29 mouse cellular contexts compared by ENCODE assay signal in genomic region chr2:137138063-137138462, GRCm38 (mm10). TPM values are rescaled to one million over a fixed set of nuclear protein-coding genes. Genes with fewer than 3 reads are reported as not detected.
"Had no signal": no experiment of that assay in that cellular context is flagged by ENCODE, and none has a peak within 500 bp of the region (broad histone marks: within the 10 kb centered on the region; RNA-seq: fewer than 3 reads in every experiment).

No protein-coding gene starts in this region.

- H3K27me3 ChIP-seq: embryonic facial prominence, embryonic 12.5 days; embryonic facial prominence, embryonic 13.5 days; embryonic facial prominence, embryonic 15.5 days; forebrain, embryonic 12.5 days; forebrain, embryonic 13.5 days; forebrain, embryonic 15.5 days had no signal

- ATAC-seq: forebrain, embryonic 13.5 days; forebrain, embryonic 14.5 days; forebrain, embryonic 15.5 days; forebrain, embryonic 16.5 days; forebrain, postnatal 0 days had no signal

- H3K4me1 ChIP-seq: forebrain, embryonic 12.5 days; forebrain, embryonic 13.5 days; forebrain, embryonic 15.5 days had no signal

- DNase-seq: cerebellum, adult 2 months; cerebellum, adult 8-10 months; cerebellum, adult 9-10 months; cerebellum, adult 9-11 months; cerebellum, postnatal 10 days; cerebellum, postnatal 14 days; cerebellum, postnatal 25 days; cerebellum, postnatal 36 days; embryo, embryonic 11 days; forebrain, postnatal 0 days; gastrocnemius, adult 2 months; gastrocnemius, postnatal 10 days; gastrocnemius, postnatal 14 days; gastrocnemius, postnatal 25 days; gastrocnemius, postnatal 36 days; heart, adult 11 months; heart, adult 18-20 months had no signal

- H3K9me3 ChIP-seq: embryonic facial prominence, embryonic 10.5 days; embryonic facial prominence, embryonic 12.5 days; embryonic facial prominence, embryonic 13.5 days; embryonic facial prominence, embryonic 15.5 days; forebrain, embryonic 10.5 days; forebrain, embryonic 12.5 days; forebrain, embryonic 13.5 days; forebrain, embryonic 15.5 days had no signal

- H3K4me3 ChIP-seq: embryonic facial prominence, embryonic 10.5 days; embryonic facial prominence, embryonic 12.5 days; embryonic facial prominence, embryonic 13.5 days; embryonic facial prominence, embryonic 15.5 days; erythroblast, embryonic 14.5 days; forebrain, embryonic 10.5 days; forebrain, embryonic 12.5 days; forebrain, embryonic 13.5 days; forebrain, embryonic 15.5 days; gastrocnemius, adult 2 months had no signal

- H3K36me3 ChIP-seq: embryonic facial prominence, embryonic 10.5 days; embryonic facial prominence, embryonic 12.5 days; embryonic facial prominence, embryonic 13.5 days; embryonic facial prominence, embryonic 15.5 days; forebrain, embryonic 10.5 days; forebrain, embryonic 12.5 days; forebrain, embryonic 15.5 days had no signal

- H3K9ac ChIP-seq: embryonic facial prominence, embryonic 12.5 days; embryonic facial prominence, embryonic 13.5 days; embryonic facial prominence, embryonic 15.5 days; forebrain, embryonic 12.5 days; forebrain, embryonic 13.5 days; forebrain, embryonic 15.5 days; forebrain, postnatal 0 days had no signal

- H3K27ac ChIP-seq: embryonic facial prominence, embryonic 10.5 days; embryonic facial prominence, embryonic 12.5 days; embryonic facial prominence, embryonic 13.5 days; embryonic facial prominence, embryonic 15.5 days; forebrain, embryonic 10.5 days; forebrain, embryonic 12.5 days; forebrain, embryonic 13.5 days; forebrain, embryonic 15.5 days; gastrocnemius, adult 2 months had no signal

- H3K4me2 ChIP-seq: embryonic facial prominence, embryonic 12.5 days; embryonic facial prominence, embryonic 13.5 days; embryonic facial prominence, embryonic 15.5 days; forebrain, embryonic 12.5 days; forebrain, embryonic 13.5 days; forebrain, embryonic 15.5 days had no signal

RNA-seq across cellular contexts. Expression of gene Jag1, which starts 21.6 kb away (rescaled TPM):
- total RNA-seq: common myeloid progenitor, adult 5-6 weeks had no signal
- polyA plus RNA-seq: erythroblast, embryonic 14.5 days had no signal
